Mouse (Mus musculus) MEL (cell line): Measurements from ENCODE around the gene Ndufaf8. TPM values are rescaled to one million over a fixed set of nuclear protein-coding genes. Genes with fewer than 3 reads are reported as not detected.

Experiments used
- DNase-seq: peaks from one replicate; pipeline ENCODE4 v3.0.0; 2011; ENCODE audit warnings: low read depth, low spot score
- H3K27ac ChIP-seq: 2 replicates; pipeline ENCODE4 v1.5.1; 2012; ENCODE audit warnings: low read depth, mild to moderate bottlenecking, control low read depth, low read length, moderate library complexity; ENCODE audit not compliant: control insufficient read depth
- H3K27me3 ChIP-seq, 2 experiments: fragments of 150-350 bp in 1 of 2; sonication (generic) in 1 of 2; 2 replicates each; pipeline ENCODE4 v1.6.1; 2012; ENCODE audit warnings: low read length in 2 of 2, mild to moderate bottlenecking in 2 of 2, improper control_type of control experiment in 1 of 2, moderate library complexity in 1 of 2; ENCODE audit not compliant: insufficient read depth in 2 of 2, control insufficient read depth in 1 of 2
- H3K36me3 ChIP-seq, 2 experiments: 2 replicates each; pipeline ENCODE4 v1.6.1; 2012 to 2014; ENCODE audit warnings: low read length in 2 of 2, improper control_type of control experiment in 1 of 2, inconsistent platforms in 1 of 2, mild to moderate bottlenecking in 1 of 2; ENCODE audit not compliant: insufficient read depth in 2 of 2, control insufficient read depth in 1 of 2
- H3K4me1 ChIP-seq, 2 experiments: fragments of 150-350 bp in 1 of 2; sonication (generic) in 1 of 2; 2 replicates each; pipeline ENCODE4 v1.6.1; 2012; ENCODE audit warnings: low read length in 2 of 2, improper control_type of control experiment in 1 of 2, mild to moderate bottlenecking in 1 of 2; ENCODE audit not compliant: insufficient read depth in 2 of 2, control insufficient read depth in 1 of 2
- H3K4me3 ChIP-seq, 2 experiments: fragments of 150-350 bp in 1 of 2; sonication (generic) in 1 of 2; 2 replicates each; pipeline ENCODE4 v1.5.1; 2012; ENCODE audit warnings: low read depth in 2 of 2, low read length in 2 of 2, mild to moderate bottlenecking in 2 of 2, moderate library complexity in 2 of 2, control low read depth in 1 of 2, improper control_type of control experiment in 1 of 2; ENCODE audit not compliant: control insufficient read depth in 1 of 2, insufficient read depth in 1 of 2
- H3K79me2 ChIP-seq: 2 replicates; pipeline ENCODE4 v1.6.1; 2012; ENCODE audit warnings: mild to moderate bottlenecking, low read length, moderate library complexity; ENCODE audit not compliant: control insufficient read depth, poor library complexity, insufficient read depth
- H3K9ac ChIP-seq: 2 replicates; pipeline ENCODE4 v1.6.1; 2012; ENCODE audit warnings: low read depth, mild to moderate bottlenecking, control low read depth, low read length, moderate library complexity; ENCODE audit not compliant: control insufficient read depth, poor library complexity, severe bottlenecking
- H3K9me3 ChIP-seq: fragments of 150-350 bp; sonication (generic); replicated peaks from 2 replicates; pipeline ENCODE4 v1.6.1; 2012; ENCODE audit warnings: mild to moderate bottlenecking, low read length, improper control_type of control experiment, moderate library complexity; ENCODE audit not compliant: insufficient read depth
- BHLHE40 ChIP-seq: IDR thresholded peaks from 2 replicates; pipeline ENCODE4 v1.6.1; 2012; ENCODE audit warnings: low read depth, mild to moderate bottlenecking, inconsistent platforms, low read length, improper control_type of control experiment, borderline replicate concordance
- CHD1 ChIP-seq: IDR thresholded peaks from 2 replicates; pipeline ENCODE4 v1.6.1; 2012; ENCODE audit warnings: low read depth, mild to moderate bottlenecking, inconsistent platforms, low read length, improper control_type of control experiment
- CHD2 ChIP-seq: IDR thresholded peaks from 2 replicates; pipeline ENCODE4 v1.6.1; 2011; ENCODE audit warnings: low read length, improper control_type of control experiment
- E2F4 ChIP-seq: IDR thresholded peaks from 2 replicates; pipeline ENCODE4 v1.6.1; 2011; ENCODE audit warnings: low read depth, low read length, improper control_type of control experiment, borderline replicate concordance
- ETS1 ChIP-seq: IDR thresholded peaks from 2 replicates; pipeline ENCODE4 v1.6.1; 2012; ENCODE audit warnings: low read depth, mild to moderate bottlenecking, inconsistent platforms, low read length, improper control_type of control experiment, moderate library complexity
- HCFC1 ChIP-seq: IDR thresholded peaks from 2 replicates; pipeline ENCODE4 v1.6.1; 2012; ENCODE audit warnings: low read depth, mild to moderate bottlenecking, inconsistent platforms, low read length, improper control_type of control experiment, moderate library complexity
- JUND ChIP-seq: IDR thresholded peaks from 2 replicates; pipeline ENCODE4 v1.6.1; 2011; ENCODE audit warnings: low read depth, mild to moderate bottlenecking, improper control_type of control experiment, low read length
- KAT2A ChIP-seq: conservative IDR thresholded peaks from 2 replicates; pipeline ENCODE4 v1.6.1; 2012; ENCODE audit warnings: low read depth, low read length, improper control_type of control experiment, inconsistent platforms
- MAFK ChIP-seq: IDR thresholded peaks from 2 replicates; pipeline ENCODE4 v1.6.1; 2011; ENCODE audit warnings: low read depth, mild to moderate bottlenecking, low read length, improper control_type of control experiment, borderline replicate concordance
- MAZ ChIP-seq: IDR thresholded peaks from 2 replicates; pipeline ENCODE4 v1.6.1; 2012; ENCODE audit warnings: low read depth, mild to moderate bottlenecking, inconsistent platforms, low read length, improper control_type of control experiment
- MXI1 ChIP-seq: IDR thresholded peaks from 2 replicates; pipeline ENCODE4 v1.6.1; 2011; ENCODE audit warnings: mild to moderate bottlenecking, low read depth, low read length, improper control_type of control experiment
- MYC ChIP-seq: IDR thresholded peaks from 2 replicates; pipeline ENCODE4 v1.6.1; 2011; ENCODE audit warnings: low read depth, mild to moderate bottlenecking, low read length, improper control_type of control experiment, moderate library complexity
- NRF1 ChIP-seq: IDR thresholded peaks from 2 replicates; pipeline ENCODE4 v1.6.1; 2014; ENCODE audit warnings: low read depth, mild to moderate bottlenecking, inconsistent platforms, low read length, improper control_type of control experiment, moderate library complexity; ENCODE audit not compliant: poor library complexity, insufficient read depth, severe bottlenecking
- POLR2A ChIP-seq, 2 experiments: IDR thresholded peaks; 2 replicates each; pipeline ENCODE4 v1.6.1; 2011 to 2012; ENCODE audit warnings: low read length in 2 of 2, mild to moderate bottlenecking in 2 of 2, control low read depth in 1 of 2, improper control_type of control experiment in 1 of 2, low read depth in 1 of 2, moderate library complexity in 1 of 2; ENCODE audit not compliant: control insufficient read depth in 1 of 2, insufficient read depth in 1 of 2, poor library complexity in 1 of 2
- POLR2AphosphoS2 ChIP-seq: IDR thresholded peaks from 2 replicates; pipeline ENCODE4 v1.6.1; 2011; ENCODE audit warnings: low read length, improper control_type of control experiment
- POLR2AphosphoS5 ChIP-seq: IDR thresholded peaks from 2 replicates; pipeline ENCODE4 v1.6.1; 2012; ENCODE audit warnings: low read depth, borderline replicate concordance, mild to moderate bottlenecking, inconsistent platforms, low read length, moderate library complexity, mixed read lengths
- RAD21 ChIP-seq: IDR thresholded peaks from 2 replicates; pipeline ENCODE4 v1.6.1; 2011; ENCODE audit warnings: mild to moderate bottlenecking, low read depth, low read length, improper control_type of control experiment
- RCOR1 ChIP-seq: IDR thresholded peaks from 2 replicates; pipeline ENCODE4 v1.6.1; 2012; ENCODE audit warnings: low read depth, mild to moderate bottlenecking, inconsistent platforms, low read length, improper control_type of control experiment
- SIN3A ChIP-seq: IDR thresholded peaks from 2 replicates; pipeline ENCODE4 v1.6.1; 2012; ENCODE audit warnings: low read length, improper control_type of control experiment, inconsistent platforms
- SMC3 ChIP-seq: IDR thresholded peaks from 2 replicates; pipeline ENCODE4 v1.6.1; 2011; ENCODE audit warnings: low read depth, low read length, improper control_type of control experiment
- TCF12 ChIP-seq: IDR thresholded peaks from 2 replicates; pipeline ENCODE4 v1.6.1; 2014; ENCODE audit warnings: low read depth, mild to moderate bottlenecking, inconsistent platforms, low read length, improper control_type of control experiment, moderate library complexity
- UBTF ChIP-seq: IDR thresholded peaks from 2 replicates; pipeline ENCODE4 v1.6.1; 2012; ENCODE audit warnings: low read depth, mild to moderate bottlenecking, inconsistent platforms, low read length, improper control_type of control experiment, moderate library complexity, borderline replicate concordance; ENCODE audit not compliant: insufficient read depth
- USF1 ChIP-seq: IDR thresholded peaks from 2 replicates; pipeline ENCODE4 v1.6.1; 2014; ENCODE audit warnings: low read depth, mild to moderate bottlenecking, inconsistent platforms, low read length, improper control_type of control experiment, moderate library complexity
- ZNF384 ChIP-seq: IDR thresholded peaks from 2 replicates; pipeline ENCODE4 v1.6.1; 2012; ENCODE audit warnings: low read depth, mild to moderate bottlenecking, inconsistent platforms, low read length, improper control_type of control experiment
- polyA plus RNA-seq, 2 experiments: library from polyadenylated mRNA; stranded (reverse) in 1 of 2; unstranded in 1 of 2; fragments of >175 nt in 1 of 2; fragments of >200 nt in 1 of 2; gene quantifications; 2 replicates each; pipeline versions ENCODE4 v1.2.1 to v1.2.4; 2012; ENCODE audit warnings: low replicate concordance in 2 of 2, low read depth in 1 of 2; ENCODE audit not compliant: insufficient read length in 2 of 2, insufficient read depth in 1 of 2, missing spikeins in 1 of 2
- total RNA-seq: library from RNA; depleted of rRNA; stranded (reverse); fragments of 300-350 nt; gene quantifications from 2 replicates; pipeline ENCODE4 v1.2.3, GENCODE M21; 2012

Gene Ndufaf8
- total and polyA plus RNA-seq, 3 experiments, result 77.6 to 120 TPM; not detected in 1

- DNase-seq, result no peak
- H3K27me3 ChIP-seq, result no peaks in the 10 kb centered on the region
- TF ChIP-seq POLR2AphosphoS5 (no peak), ETS1 (no peak), KAT2A (no peak), MAFK (no peak), ZNF384 (no peak), CHD1 (no peak), POLR2AphosphoS2 (no peak), CHD2 (no peak), SIN3A (no peak), MXI1 (no peak)
- H3K27ac ChIP-seq, result no peak overlapping the region
- H3K4me1 ChIP-seq, result no peaks in the 10 kb centered on the region
- H3K9ac ChIP-seq, result no peak overlapping the region
- no peak overlapping the region for H3K4me3 ChIP-seq
- no peaks in the 10 kb centered on the region for H3K9me3 ChIP-seq
- H3K36me3 ChIP-seq, result no peaks in the 10 kb centered on the region
- no peaks in the 10 kb centered on the region for H3K79me2 ChIP-seq
Measured at GRCm38 (mm10) chr11:120076191-120076590, 22.5 kb upstream of the Ndufaf8 start.

DNA sequence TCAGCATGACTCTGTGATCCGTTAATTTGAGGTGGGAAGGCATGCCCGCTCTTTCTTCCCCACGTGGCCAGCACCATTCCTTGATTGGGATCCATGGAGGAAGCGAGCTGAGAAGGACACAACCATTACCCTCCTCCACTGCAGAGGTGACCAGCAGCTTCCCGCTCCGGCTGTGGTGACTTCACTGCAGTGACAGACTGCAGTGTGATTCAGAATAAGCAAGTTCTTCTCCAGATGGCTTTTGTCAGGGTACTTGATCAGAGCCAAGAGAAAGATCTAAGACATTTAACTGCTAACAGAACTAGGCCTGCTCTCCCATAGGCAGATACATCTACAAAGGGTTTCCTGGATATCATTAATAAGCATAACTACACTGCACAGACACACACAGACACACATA, 18.4 kb upstream of the Ndufaf8 start:
- TF ChIP-seq MYC (no peak), RCOR1 (no peak), UBTF (no peak), MAZ (no peak), JUND (no peak), BHLHE40 (no peak), MAFK (no peak), ZNF384 (no peak), ETS1 (no peak), RAD21 (no peak), NRF1 (no peak), TCF12 (no peak), HCFC1 (no peak), MXI1 (no peak), E2F4 (no peak), USF1 (no peak), SIN3A (no peak), SMC3 (no peak), POLR2A (IDR thresholded peaks at IDR 0.05; ENCODE audit: control insufficient read depth in 1 of 2, insufficient read depth in 1 of 2, low read depth in 1 of 2, low read length in 2 of 2, poor library complexity in 1 of 2) (no peak), KAT2A (no peak)
- Histone ChIP-seq H3K36me3 (no peaks in the 10 kb centered on the region), H3K27ac (no peak overlapping the region), H3K4me1 (no peaks in the 10 kb centered on the region), H3K9ac (no peak overlapping the region), H3K4me3 (no peak overlapping the region), H3K27me3 (no peaks in the 10 kb centered on the region), H3K9me3 (no peaks in the 10 kb centered on the region), H3K79me2 (no peaks in the 10 kb centered on the region)
- no peak for DNase-seq
